Mouse (Mus musculus) erythroblast, embryonic 14.5 days (primary cell): ENCODE data around the gene Il6st. TPM values are rescaled to one million over a fixed set of nuclear protein-coding genes. Genes with fewer than 3 reads are reported as not detected.

ENCODE experiments used
- H3K27me3 ChIP-seq: 2 replicates; pipeline ENCODE4 v1.6.1; 2012; ENCODE audit warnings: inconsistent platforms; ENCODE audit not compliant: control insufficient read depth
- H3K36me3 ChIP-seq: 2 replicates; pipeline ENCODE4 v1.6.1; 2012; ENCODE audit warnings: mild to moderate bottlenecking, inconsistent platforms; ENCODE audit not compliant: control insufficient read depth
- H3K4me1 ChIP-seq: 2 replicates; pipeline ENCODE4 v1.6.1; 2012; ENCODE audit warnings: inconsistent platforms; ENCODE audit not compliant: control insufficient read depth
- H3K4me3 ChIP-seq: replicated peaks from 2 replicates; pipeline ENCODE3; 2012; ENCODE audit warnings: moderate library complexity, mild to moderate bottlenecking, inconsistent platforms
- H3K9me3 ChIP-seq: 2 replicates; pipeline ENCODE4 v1.6.1; 2012; ENCODE audit warnings: low read length, inconsistent platforms, mixed read lengths; ENCODE audit not compliant: control insufficient read depth
- GATA1 ChIP-seq: IDR thresholded peaks from 2 replicates; pipeline ENCODE4 v1.6.1; 2012; ENCODE audit warnings: low read length, inconsistent platforms, mixed read lengths
- TAL1 ChIP-seq: IDR thresholded peaks from 3 replicates; pipeline ENCODE4 v1.6.1; 2012; ENCODE audit warnings: low read length, inconsistent platforms, mixed read lengths
- polyA plus RNA-seq: library from polyadenylated mRNA; stranded (reverse); fragments of >175 nt; gene quantifications from 2 replicates; pipeline ENCODE4 v1.2.3, GENCODE M21; 2012

Gene Il6st
- polyA plus RNA-seq, 1 experiment, result 0.01 TPM

- Histone ChIP-seq H3K9me3 (no peaks in the 10 kb centered on the region), H3K4me1 (no peaks in the 10 kb centered on the region), H3K36me3 (no peaks in the 10 kb centered on the region; the same call in 1 of the 2 replicates), H3K4me3 (no peak overlapping the region), H3K27me3 (no peaks in the 10 kb centered on the region)
- no peak for TF ChIP-seq TAL1
- TF ChIP-seq GATA1, result no peak
Measured at GRCm38 (mm10) chr13:112510437-112511212, 46.8 kb downstream of the Il6st start.

GRCm38 (mm10) chr13:112511261-112511660 lies 47.4 kb downstream of the Il6st start:
- no peaks in the 10 kb centered on the region for H3K4me1 ChIP-seq
- no peaks in the 10 kb centered on the region for H3K27me3 ChIP-seq
- no peaks in the 10 kb centered on the region for H3K9me3 ChIP-seq
- no peaks in the 10 kb centered on the region for H3K36me3 ChIP-seq
- no peak overlapping the region for H3K4me3 ChIP-seq
- TF ChIP-seq TAL1 (no peak), GATA1 (no peak)

DNA sequence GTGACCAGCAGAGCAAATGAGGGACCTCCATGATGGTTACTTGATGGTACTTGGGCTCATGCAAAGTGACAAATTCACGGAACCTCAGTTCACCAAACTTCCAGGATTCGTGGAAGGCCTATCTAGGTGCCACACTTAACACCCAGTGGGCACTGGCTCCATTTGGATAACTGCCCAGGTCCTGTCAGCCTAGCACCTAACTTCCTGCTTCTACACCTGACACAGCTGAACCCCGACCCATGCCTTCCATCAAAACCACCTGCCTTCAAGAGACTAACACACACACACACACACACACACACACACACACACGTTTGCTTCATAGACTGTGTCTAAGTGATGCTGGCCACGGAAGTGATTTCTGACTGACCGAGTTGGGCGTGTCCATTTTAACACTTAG lies 47.9 kb downstream of the Il6st start:
- Histone ChIP-seq H3K4me3 (no peak overlapping the region), H3K36me3 (no peaks in the 10 kb centered on the region)

GRCm38 (mm10) chr13:112512824-112513223 lies 49.0 kb downstream of the Il6st start:
- H3K27me3 ChIP-seq, result no peaks in the 10 kb centered on the region
- no peaks in the 10 kb centered on the region for H3K9me3 ChIP-seq
- no peaks in the 10 kb centered on the region for H3K4me1 ChIP-seq
- H3K4me3 ChIP-seq, result no peak overlapping the region
- TF ChIP-seq TAL1, result no peak
- H3K36me3 ChIP-seq, result no peaks in the 10 kb centered on the region

More for the DNA sequence above, 47.9 kb downstream of the Il6st start:
- Histone ChIP-seq H3K9me3 (no peaks in the 10 kb centered on the region), H3K4me1 (no peaks in the 10 kb centered on the region), H3K27me3 (no peaks in the 10 kb centered on the region)
- TF ChIP-seq GATA1 (no peak), TAL1 (no peak)

DNA sequence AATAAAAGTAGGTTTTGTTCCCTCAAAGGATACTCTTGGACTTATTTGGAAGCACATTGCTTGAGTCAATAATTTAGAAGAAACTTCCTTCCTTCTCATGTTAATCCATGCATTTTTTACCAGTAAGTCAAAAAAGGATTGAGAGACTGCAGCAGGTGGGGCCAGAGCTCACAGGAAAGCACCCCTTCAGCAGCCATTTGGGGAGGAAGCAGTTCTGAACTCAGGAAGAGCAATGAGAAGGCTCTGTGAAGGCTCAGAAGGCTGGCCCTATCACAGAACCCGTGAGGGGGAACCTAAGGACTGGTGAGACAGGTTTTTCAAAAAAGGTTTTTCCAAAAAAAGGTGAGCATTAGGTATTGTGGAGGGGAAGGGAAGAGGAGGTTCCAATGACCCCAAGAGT lies 50.7 kb downstream of the Il6st start:
- no peaks in the 10 kb centered on the region for H3K36me3 ChIP-seq

DNA sequence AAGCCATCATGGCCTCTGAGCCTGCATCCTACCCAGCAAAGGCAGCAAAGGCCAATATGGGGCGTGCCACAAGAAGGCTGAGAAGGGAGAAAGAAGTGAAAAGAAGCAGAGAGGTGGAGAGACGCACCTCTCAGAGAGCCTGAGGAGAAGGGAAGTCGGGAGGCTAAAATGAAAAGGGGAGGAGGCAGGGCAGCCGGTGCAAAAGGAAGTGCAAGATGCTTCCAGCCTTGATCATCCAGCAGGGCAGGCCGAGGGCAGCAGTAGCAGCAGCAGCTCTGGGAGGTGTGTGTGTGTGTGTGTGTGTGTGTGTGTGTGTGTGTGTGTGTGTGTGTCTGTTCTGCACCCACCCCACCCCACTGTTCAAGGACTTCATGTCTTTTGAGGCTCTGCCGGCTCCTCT lies 58.4 kb downstream of the Il6st start:
- H3K27me3 ChIP-seq, result no peaks in the 10 kb centered on the region; the same call in 1 of the 2 replicates
- TF ChIP-seq GATA1, result no peak
- TF ChIP-seq TAL1, result no peak
- H3K4me1 ChIP-seq, result no peaks in the 10 kb centered on the region
- no peaks in the 10 kb centered on the region for H3K36me3 ChIP-seq
- H3K9me3 ChIP-seq, result peaks cover 5% of the 10 kb centered on the region
- H3K4me3 ChIP-seq, result no peak overlapping the region

More for the DNA sequence above, 50.7 kb downstream of the Il6st start:
- H3K27me3 ChIP-seq, result no peaks in the 10 kb centered on the region; the same call in 1 of the 2 replicates
- no peaks in the 10 kb centered on the region for H3K4me1 ChIP-seq
- H3K4me3 ChIP-seq, result no peak overlapping the region
- H3K9me3 ChIP-seq, result peaks cover 2% of the 10 kb centered on the region; the same call in 1 of the 2 replicates
- TF ChIP-seq TAL1, result no peak
- no peak for TF ChIP-seq GATA1

DNA sequence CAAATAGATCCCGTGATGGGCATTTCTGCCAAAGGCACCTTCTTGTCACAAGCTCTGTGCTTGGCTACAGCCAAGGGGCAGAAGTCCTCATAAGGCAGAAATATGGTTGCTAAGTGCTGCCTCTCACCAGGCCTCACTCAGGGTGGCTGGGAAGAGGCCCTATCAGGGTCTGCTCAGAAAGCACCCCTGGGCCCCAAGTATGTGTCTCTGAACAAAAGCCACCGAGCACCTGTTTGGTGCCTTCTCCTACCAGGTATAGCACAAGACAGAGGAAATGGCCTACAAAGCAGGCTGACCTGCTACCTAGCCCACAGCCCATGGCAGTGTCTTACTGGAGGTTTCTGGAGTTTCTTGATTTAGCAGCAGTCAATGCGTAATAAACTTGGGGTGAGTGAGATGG lies 59.0 kb downstream of the Il6st start:
- peaks cover 5% of the 10 kb centered on the region for H3K9me3 ChIP-seq
- no peaks in the 10 kb centered on the region; the same call in 1 of the 2 replicates for H3K27me3 ChIP-seq
- no peaks in the 10 kb centered on the region for H3K36me3 ChIP-seq
- no peak overlapping the region for H3K4me3 ChIP-seq
- no peak for TF ChIP-seq GATA1
- TF ChIP-seq TAL1, result no peak
- H3K4me1 ChIP-seq, result no peaks in the 10 kb centered on the region

- no peaks in the 10 kb centered on the region for H3K4me1 ChIP-seq
- no peak overlapping the region for H3K4me3 ChIP-seq
- H3K27me3 ChIP-seq, result no peaks in the 10 kb centered on the region
- H3K36me3 ChIP-seq, result no peaks in the 10 kb centered on the region
- peaks cover 3% of the 10 kb centered on the region; the same call in 1 of the 2 replicates for H3K9me3 ChIP-seq
- TF ChIP-seq GATA1 (no peak), TAL1 (no peak)
Measured at GRCm38 (mm10) chr13:112523346-112523970, 59.6 kb downstream of the Il6st start.

- TF ChIP-seq GATA1 (no peak), TAL1 (no peak)
- Histone ChIP-seq H3K4me1 (no peaks in the 10 kb centered on the region), H3K36me3 (no peaks in the 10 kb centered on the region), H3K9me3 (peaks cover 3% of the 10 kb centered on the region; the same call in 1 of the 2 replicates), H3K27me3 (no peaks in the 10 kb centered on the region), H3K4me3 (no peak overlapping the region)
Measured at GRCm38 (mm10) chr13:112527186-112527585, 63.3 kb downstream of the Il6st start.
